Mouse (Mus musculus): ENCODE measurements at regions not wholly inside any gene's neighbourhood (a gene's known extent, or its start where the extent isn't known, plus 50 kb on each side); places are given as distances from the start of the nearest gene placed in this dataset.

- no peak for TF ChIP-seq CTCF (IDR thresholded peaks at IDR 0.05; ENCODE audit: low read depth, low read length)
- no peak for TF ChIP-seq POLR2A (IDR thresholded peaks at IDR 0.05; ENCODE audit: borderline replicate concordance, low read depth, low read length)
These were observed 280.0 kb upstream of the Tbc1d5 start for GRCm38 (mm10) chr17:51459119-51459518.

All from bone marrow macrophage, adult 2 months (primary cell).